Mouse (Mus musculus) lung, postnatal 0 days (tissue): ENCODE data around the gene Gapvd1. TPM values are rescaled to one million over a fixed set of nuclear protein-coding genes. Genes with fewer than 3 reads are reported as not detected.

Experiments used
- ATAC-seq: fragments of 200-750 bp; cut with Nextera tagmentation; 2 replicates; pipeline ENCODE4 v1.8.0; 2017; ENCODE audit warnings: moderate library complexity
- DNase-seq: peaks from one replicate; pipeline ENCODE4 v3.0.0-alpha.2; 2016; ENCODE audit warnings: low spot score
- H3K27ac ChIP-seq: fragments of 300-500 bp; sonication (generic); 2 replicates; pipeline ENCODE4 v1.5.1; 2014; ENCODE audit warnings: antibody characterized with exemption, mild to moderate bottlenecking, low read length, mixed read lengths
- H3K27me3 ChIP-seq: fragments of 300-500 bp; sonication (generic); replicated peaks from 2 replicates; pipeline ENCODE4 v1.6.1; 2014; ENCODE audit warnings: low read length, mixed read lengths; ENCODE audit not compliant: insufficient read depth
- H3K36me3 ChIP-seq: fragments of 300-500 bp; sonication (generic); 2 replicates; pipeline ENCODE4 v1.6.1; 2014; ENCODE audit warnings: low read length, mixed read lengths; ENCODE audit not compliant: insufficient read depth
- H3K4me1 ChIP-seq: fragments of 300-500 bp; sonication (generic); 2 replicates; pipeline ENCODE4 v1.6.1; 2014; ENCODE audit warnings: antibody characterized with exemption, low read depth, low read length, mixed read lengths; ENCODE audit not compliant: insufficient read depth
- H3K4me2 ChIP-seq: fragments of 300-500 bp; sonication (generic); replicated peaks from 2 replicates; pipeline ENCODE4 v1.6.1; 2014; ENCODE audit warnings: low read depth, mild to moderate bottlenecking, low read length, moderate library complexity, mixed read lengths
- H3K4me3 ChIP-seq: fragments of 300-500 bp; sonication (generic); 2 replicates; pipeline ENCODE4 v1.5.1; 2014; ENCODE audit warnings: low read depth, low read length
- H3K9ac ChIP-seq: fragments of 300-500 bp; sonication (generic); replicated peaks from 2 replicates; pipeline ENCODE4 v1.6.1; 2014; ENCODE audit warnings: low read depth, mild to moderate bottlenecking
- H3K9me3 ChIP-seq: fragments of 300-500 bp; sonication (generic); 2 replicates; pipeline ENCODE4 v1.6.1; 2016; ENCODE audit warnings: low read length, mixed read lengths
- CTCF ChIP-seq: IDR thresholded peaks from 2 replicates; pipeline ENCODE4 v1.5.1; 2016; ENCODE audit warnings: antibody characterized with exemption, mild to moderate bottlenecking
- EP300 ChIP-seq: IDR thresholded peaks from 2 replicates; pipeline ENCODE4 v1.6.1; 2016; ENCODE audit warnings: antibody characterized with exemption, mild to moderate bottlenecking, control low read depth
- WGBS: fragments of 180-500 bp; shearing (Covaris S2); extraction: QIAGEN DNeasy Blood & Tissue Kit; methylation state at CpG from one replicate; pipeline ENCODE4 v1.1.7; 2014; 5-methylcytosine and 5-hydroxymethylcytosine counted together
- polyA plus RNA-seq: library from polyadenylated mRNA; unstranded; fragments of >200 nt; fragmentation: Nextera tagmentation; extraction: Ambion mirVana; gene quantifications from 2 replicates; pipeline ENCODE4 v1.2.1, GENCODE M21; 2015

The Gapvd1 gene
- polyA plus RNA-seq, 1 experiment from 2014 or later = 50.1 TPM

GRCm38 (mm10) chr2:34692861-34693260 lies 62.2 kb downstream of the Gapvd1 start:
- no peak for ATAC-seq
- Histone ChIP-seq H3K9me3 (no peaks in the 10 kb centered on the region), H3K4me3 (no peak overlapping the region), H3K27me3 (no peaks in the 10 kb centered on the region), H3K36me3 (peaks cover 45% of the 10 kb centered on the region), H3K4me2 (no peak overlapping the region), H3K9ac (no peak overlapping the region), H3K4me1 (no peaks in the 10 kb centered on the region), H3K27ac (no peak overlapping the region)
- DNase-seq = no peak
- 97% methylated on average over 10 of the region's 10 CpGs for WGBS
- TF ChIP-seq EP300 = no peak
- no peak for TF ChIP-seq CTCF

DNA sequence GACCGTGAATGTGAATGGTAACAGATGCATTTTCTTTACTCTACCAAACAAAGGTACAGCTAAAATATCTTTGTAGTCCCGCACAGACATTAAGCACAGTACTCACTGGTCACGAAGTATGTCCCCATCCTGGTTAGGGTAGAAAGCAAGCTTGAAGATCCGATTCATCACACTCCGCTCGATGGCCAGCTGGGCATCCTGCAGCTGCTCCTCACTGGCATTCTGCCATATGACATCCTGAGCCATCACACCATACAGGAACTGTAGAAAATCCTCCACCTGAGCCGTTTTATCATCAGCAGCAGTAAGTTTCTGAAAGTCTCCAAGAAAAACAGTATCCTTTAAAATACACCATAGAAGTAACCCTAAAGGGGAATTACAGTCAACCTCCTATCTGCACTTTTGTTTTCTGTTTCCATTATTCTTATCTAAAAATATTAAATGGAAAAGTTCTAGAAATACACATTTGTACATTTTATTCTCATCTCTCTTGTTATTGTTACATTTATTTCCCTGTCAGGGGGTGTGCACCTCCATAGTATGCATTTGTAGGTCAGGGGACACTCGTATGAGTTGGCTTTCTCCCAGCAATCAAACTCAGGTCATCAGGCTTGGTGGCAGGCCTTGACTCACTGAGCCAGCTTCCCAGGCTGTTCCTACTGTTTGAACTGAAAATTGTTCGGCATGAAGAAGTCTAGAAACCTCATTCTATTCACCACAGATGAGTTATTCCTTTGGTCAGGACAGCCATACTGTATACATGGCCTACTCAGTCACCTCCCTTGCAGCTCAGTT lies 70.8 kb downstream of the Gapvd1 start:
- Histone ChIP-seq H3K4me1 (no peaks in the 10 kb centered on the region), H3K9ac (no peak overlapping the region), H3K36me3 (peaks cover 58% of the 10 kb centered on the region), H3K27ac (no peak overlapping the region), H3K4me2 (no peak overlapping the region), H3K27me3 (no peaks in the 10 kb centered on the region), H3K9me3 (no peaks in the 10 kb centered on the region), H3K4me3 (no peak overlapping the region)
- WGBS = 78% methylated on average over 9 of the region's 9 CpGs
- no peak for TF ChIP-seq CTCF
- no peak for TF ChIP-seq EP300
- ATAC-seq (no peak), DNase-seq (no peak)

- Histone ChIP-seq H3K27ac (no peak overlapping the region), H3K4me2 (no peak overlapping the region), H3K4me1 (no peaks in the 10 kb centered on the region), H3K9me3 (no peaks in the 10 kb centered on the region), H3K36me3 (peaks cover 26% of the 10 kb centered on the region), H3K4me3 (no peak overlapping the region), H3K9ac (no peak overlapping the region), H3K27me3 (no peaks in the 10 kb centered on the region)
- no peak for DNase-seq
- no peak for TF ChIP-seq CTCF
- no peak for TF ChIP-seq EP300
- no peak for ATAC-seq
- 92% methylated on average over 4 of the region's 4 CpGs for WGBS
Observed at GRCm38 (mm10) chr2:34677976-34678375, 77.1 kb downstream of the Gapvd1 start.

- no peaks in the 10 kb centered on the region for H3K9me3 ChIP-seq
- 91% methylated on average over 8 of the region's 8 CpGs for WGBS
- no peak overlapping the region for H3K4me2 ChIP-seq
- TF ChIP-seq CTCF = no peak
- TF ChIP-seq EP300 = no peak
- DNase-seq (no peak), ATAC-seq (no peak)
- H3K4me1 ChIP-seq = no peaks in the 10 kb centered on the region
- H3K27ac ChIP-seq = no peak overlapping the region
- no peak overlapping the region for H3K4me3 ChIP-seq
- peaks cover 20% of the 10 kb centered on the region; the same call in 1 of the 2 replicates for H3K36me3 ChIP-seq
- no peak overlapping the region for H3K9ac ChIP-seq
- no peaks in the 10 kb centered on the region for H3K27me3 ChIP-seq
Observed at GRCm38 (mm10) chr2:34677061-34677460, 78.0 kb downstream of the Gapvd1 start.

- Histone ChIP-seq H3K27me3 (no peaks in the 10 kb centered on the region), H3K9me3 (no peaks in the 10 kb centered on the region), H3K9ac (no peak overlapping the region), H3K36me3 (peaks cover 15% of the 10 kb centered on the region; the same call in 1 of the 2 replicates), H3K4me2 (no peak overlapping the region), H3K27ac (peak overlapping the region; percentile 64), H3K4me1 (peaks cover 3% of the 10 kb centered on the region; the same call in 1 of the 2 replicates), H3K4me3 (no peak overlapping the region)
- WGBS = 62% methylated on average over 11 of the region's 11 CpGs
- ATAC-seq (no peak), DNase-seq (no peak)
- no peak for TF ChIP-seq EP300
- TF ChIP-seq CTCF = no peak
Observed at GRCm38 (mm10) chr2:34673846-34674245, 81.2 kb downstream of the Gapvd1 start.

DNA sequence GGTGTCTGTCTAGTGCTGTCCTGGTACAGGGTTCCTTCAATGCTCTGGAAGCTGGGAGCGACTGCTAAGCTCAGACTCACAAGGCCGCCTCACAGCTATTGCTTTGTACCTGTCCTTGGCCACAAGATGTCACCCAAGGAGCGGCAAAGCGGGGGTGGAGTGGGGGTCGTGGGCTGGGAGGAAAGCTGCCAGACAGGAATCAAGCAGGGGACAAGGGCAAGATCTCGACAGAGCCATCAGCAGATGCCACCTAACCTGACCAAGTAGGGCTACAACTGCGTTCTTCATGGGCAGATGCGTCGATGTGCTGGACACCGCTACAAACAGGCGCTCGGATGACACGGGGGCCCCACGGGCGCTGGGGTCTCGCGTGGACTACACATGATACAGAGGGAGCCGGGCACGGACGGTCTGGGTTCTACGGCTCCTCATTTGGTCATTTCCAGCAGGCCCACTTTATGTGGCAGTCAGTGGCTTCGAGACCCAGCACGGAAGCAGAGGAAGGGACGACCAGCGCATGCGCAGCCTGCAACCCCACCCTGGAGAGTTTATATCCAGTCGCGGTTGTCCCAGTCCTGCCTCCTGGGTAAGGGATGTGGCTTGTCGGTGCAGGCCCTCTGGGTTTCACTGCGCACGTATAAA lies 83.5 kb downstream of the Gapvd1 start:
- Histone ChIP-seq H3K27me3 (no peaks in the 10 kb centered on the region; the same call in 1 of the 2 replicates), H3K4me1 (peaks cover 3% of the 10 kb centered on the region; the same call in 1 of the 2 replicates), H3K4me3 (peak overlapping the region; percentile 44), H3K4me2 (peak overlapping the region; percentile 71), H3K36me3 (no peaks in the 10 kb centered on the region), H3K9ac (peak overlapping the region; percentile 13; the same call in 1 of the 2 replicates), H3K27ac (peak overlapping the region; percentile 15; the same call in 1 of the 2 replicates), H3K9me3 (no peaks in the 10 kb centered on the region)
- peak; percentile 77 for DNase-seq
- WGBS = 22% methylated on average over 31 of the region's 31 CpGs
- ATAC-seq = peak; percentile 40
- TF ChIP-seq EP300 (no peak), CTCF (peak; percentile 72)
